Mouse (Mus musculus) E14TG2a.4 (cell line): ENCODE measurements around the gene Hoxc4.

Experiments
- CTCF ChIP-seq: conservative IDR thresholded peaks from 2 replicates; pipeline ENCODE4 v1.5.1; 2014; ENCODE audit warnings: low read length
- NANOG ChIP-seq: IDR thresholded peaks from 2 replicates; pipeline ENCODE4 v1.6.1; 2014; ENCODE audit warnings: borderline replicate concordance, low read length, mixed read lengths
- POU5F1 ChIP-seq: IDR thresholded peaks from 2 replicates; pipeline ENCODE4 v1.6.1; 2014; ENCODE audit warnings: low read length, borderline replicate concordance

DNA sequence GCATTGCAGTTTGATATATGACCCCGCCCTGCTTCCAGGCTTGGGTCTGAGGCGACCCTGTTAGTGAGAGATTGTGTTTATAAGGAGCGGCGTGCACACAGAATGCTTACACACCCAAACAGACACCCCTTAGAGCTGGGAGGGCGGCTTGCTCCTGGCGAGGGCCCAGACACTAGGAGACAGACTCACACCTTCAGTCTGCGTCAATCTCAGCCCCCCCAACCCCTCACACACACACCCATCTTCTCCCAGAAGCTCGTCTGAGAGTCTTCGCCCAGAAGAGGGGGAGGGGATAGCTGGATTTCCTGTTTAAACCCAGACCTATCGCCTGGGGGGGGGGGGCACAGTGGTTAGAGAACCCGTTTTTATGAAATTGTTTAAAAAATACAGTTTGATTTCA, 18.8 kb upstream of the Hoxc4 start:
- TF ChIP-seq CTCF (no peak), NANOG (no peak), POU5F1 (no peak)
